Mouse (Mus musculus) intestine, embryonic 15.5 days (tissue): Measurements from ENCODE around the gene Mybph. TPM values are rescaled to one million over a fixed set of nuclear protein-coding genes. Genes with fewer than 3 reads are reported as not detected.
A peak's percentile ranks its signal among the peaks of the same experiment; 100 is the strongest.
"Not testable (repeated sequence)": the region's sequence is repeated elsewhere in the genome, so short reads cannot be mapped to it uniquely, and the experiment has no call there.

Experiments used
- ATAC-seq: fragments of 200-750 bp; cut with Nextera tagmentation; 2 replicates; pipeline ENCODE4 v1.8.0; 2017; ENCODE audit warnings: moderate TSS enrichment, moderate library complexity
- H3K27ac ChIP-seq: fragments of 300-500 bp; sonication (generic); 2 replicates; pipeline ENCODE4 v1.5.1; 2015; ENCODE audit warnings: mild to moderate bottlenecking, inconsistent platforms
- H3K27me3 ChIP-seq: fragments of 300-500 bp; sonication (generic); replicated peaks from 2 replicates; pipeline ENCODE4 v1.6.1; 2015; ENCODE audit warnings: inconsistent platforms
- H3K36me3 ChIP-seq: fragments of 300-500 bp; sonication (generic); 2 replicates; pipeline ENCODE4 v1.6.1; 2015; ENCODE audit warnings: inconsistent platforms
- H3K4me1 ChIP-seq: fragments of 300-500 bp; sonication (generic); replicated peaks from 2 replicates; pipeline ENCODE4 v1.6.1; 2015; ENCODE audit warnings: inconsistent platforms
- H3K4me2 ChIP-seq: fragments of 300-500 bp; sonication (generic); replicated peaks from 2 replicates; pipeline ENCODE4 v1.6.1; 2015; ENCODE audit warnings: mild to moderate bottlenecking, inconsistent platforms
- H3K4me3 ChIP-seq: fragments of 300-500 bp; sonication (generic); replicated peaks from 2 replicates; pipeline ENCODE4 v1.5.1; 2015; ENCODE audit warnings: inconsistent platforms
- H3K9ac ChIP-seq: fragments of 300-500 bp; sonication (generic); 2 replicates; pipeline ENCODE4 v1.6.1; 2015; ENCODE audit warnings: inconsistent platforms
- H3K9me3 ChIP-seq: fragments of 300-500 bp; sonication (generic); 2 replicates; pipeline ENCODE4 v1.6.1; 2016; ENCODE audit warnings: inconsistent platforms
- WGBS: fragments of 180-500 bp; shearing (Covaris S2); methylation state at CpG from one replicate; pipeline ENCODE4 v1.1.7; 2015; 5-methylcytosine and 5-hydroxymethylcytosine counted together
- polyA plus RNA-seq: library from polyadenylated mRNA; unstranded; fragments of >200 nt; fragmentation: Nextera tagmentation; extraction: Ambion mirVana; gene quantifications from 2 replicates; pipeline ENCODE4 v1.2.1, GENCODE M21; 2015

Mybph gene
- polyA plus RNA-seq, 1 experiment from 2014 or later, result 0.52 TPM

DNA sequence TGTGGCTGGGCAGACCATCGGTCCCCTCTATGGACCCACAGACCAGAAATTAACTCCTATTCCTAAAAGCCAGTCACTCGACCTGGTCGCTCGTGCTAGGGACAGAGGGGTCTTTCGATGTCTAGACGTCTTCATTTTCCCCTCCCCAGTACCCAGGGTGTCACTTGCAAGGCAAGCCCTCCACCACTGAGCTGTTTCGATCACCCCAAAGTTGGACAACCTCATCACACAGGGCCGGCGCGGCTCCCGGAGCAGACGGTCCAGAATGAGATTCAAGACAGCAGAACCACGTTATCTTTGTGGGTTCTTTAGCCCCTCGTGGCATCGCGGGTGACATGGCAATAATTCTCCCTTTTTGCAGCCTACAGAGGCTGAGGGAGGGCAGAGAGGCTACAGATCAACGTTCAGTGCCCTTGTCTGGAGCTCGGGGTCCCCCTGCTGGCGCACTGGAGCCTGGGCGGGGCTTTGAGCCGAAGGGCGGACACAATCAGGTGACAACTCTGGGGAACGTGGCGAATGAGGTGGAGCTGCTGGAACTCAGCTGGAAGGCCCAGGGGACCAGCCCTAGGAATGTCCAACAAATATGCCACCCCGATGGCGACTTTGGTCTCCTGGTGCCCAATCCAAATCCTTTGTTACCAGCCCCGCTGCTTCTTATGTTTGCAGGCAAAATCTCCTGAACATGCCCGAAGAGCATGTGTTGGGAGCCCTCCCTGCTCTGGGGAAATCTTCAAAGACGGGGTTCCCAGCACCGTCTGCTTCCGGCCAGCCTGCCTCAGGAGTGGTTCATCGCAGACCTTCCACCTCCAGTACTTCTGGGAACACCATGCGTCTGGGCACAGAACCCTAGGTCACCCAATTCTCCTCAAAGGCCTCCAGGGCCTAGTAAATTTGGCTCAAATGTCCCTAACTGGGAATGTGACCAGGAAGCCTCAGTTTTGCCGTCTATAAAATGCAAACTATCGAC, 51.0 kb downstream of the Mybph start:
- peaks cover 7% of the 10 kb centered on the region for H3K4me1 ChIP-seq
- peak; percentile 91 for ATAC-seq
- H3K4me2 ChIP-seq, result peak overlapping the region; percentile 53
- no peak overlapping the region for H3K27ac ChIP-seq
- 23% methylated on average over 35 of the region's 35 CpGs for WGBS
- H3K4me3 ChIP-seq, result no peak overlapping the region; the same call in 1 of the 2 replicates
- H3K9me3 ChIP-seq, result no peaks in the 10 kb centered on the region
- no peaks in the 10 kb centered on the region for H3K36me3 ChIP-seq
- no peaks in the 10 kb centered on the region for H3K27me3 ChIP-seq
- H3K9ac ChIP-seq, result no peak overlapping the region; the same call in 1 of the 2 replicates

DNA sequence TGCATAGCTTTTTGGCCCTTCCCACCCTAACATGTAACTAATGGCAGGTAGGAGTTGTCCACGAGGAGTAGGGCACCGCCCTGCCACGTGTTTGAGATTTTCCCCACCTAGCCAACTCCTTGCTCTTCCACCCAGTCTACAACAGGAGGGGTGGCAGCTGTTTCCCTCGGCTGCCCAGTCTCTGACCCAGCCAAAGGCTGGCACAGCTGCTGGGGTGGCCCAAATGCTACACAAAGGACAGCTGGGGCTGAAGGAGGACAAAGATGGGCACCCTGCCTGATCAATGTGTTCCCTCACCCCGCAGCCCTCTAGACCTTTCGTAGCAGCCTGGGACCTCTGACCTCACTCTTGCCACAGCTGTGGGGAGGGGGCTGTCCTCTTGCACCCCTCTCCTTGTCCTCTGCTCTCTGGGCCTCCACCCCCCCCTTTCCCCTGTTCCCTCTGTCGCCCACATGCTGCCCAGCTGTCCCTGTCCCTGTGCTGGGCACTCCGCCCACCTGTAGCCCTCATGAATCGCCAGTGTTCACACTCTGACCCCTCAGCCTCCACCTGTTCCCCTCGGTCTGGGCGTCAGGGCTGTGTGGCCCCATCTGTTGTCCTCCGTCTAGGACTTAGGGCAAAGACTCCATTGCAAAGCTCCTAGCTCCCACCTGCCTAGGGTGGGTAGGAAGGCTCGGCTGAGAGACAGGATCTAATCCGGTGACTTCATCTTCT, 51.9 kb downstream of the Mybph start:
- Histone ChIP-seq H3K4me1 (peaks cover 7% of the 10 kb centered on the region), H3K36me3 (no peaks in the 10 kb centered on the region), H3K27me3 (no peaks in the 10 kb centered on the region), H3K27ac (no peak overlapping the region), H3K4me3 (no peak overlapping the region), H3K9me3 (no peaks in the 10 kb centered on the region), H3K4me2 (no peak overlapping the region), H3K9ac (no peak overlapping the region)
- ATAC-seq, result peak; percentile 32; the same call in 1 of the 2 replicates
- WGBS, result 77% methylated on average over 14 of the region's 14 CpGs

GRCm38 (mm10) chr1:134246590-134246989, 53.3 kb downstream of the Mybph start:
- no peak for ATAC-seq
- Histone ChIP-seq H3K9ac (no peak overlapping the region), H3K36me3 (no peaks in the 10 kb centered on the region), H3K27me3 (no peaks in the 10 kb centered on the region), H3K9me3 (no peaks in the 10 kb centered on the region), H3K4me3 (no peak overlapping the region), H3K4me2 (no peak overlapping the region), H3K27ac (no peak overlapping the region), H3K4me1 (peaks cover 7% of the 10 kb centered on the region)
- 57% methylated on average over 4 of the region's 4 CpGs for WGBS

DNA sequence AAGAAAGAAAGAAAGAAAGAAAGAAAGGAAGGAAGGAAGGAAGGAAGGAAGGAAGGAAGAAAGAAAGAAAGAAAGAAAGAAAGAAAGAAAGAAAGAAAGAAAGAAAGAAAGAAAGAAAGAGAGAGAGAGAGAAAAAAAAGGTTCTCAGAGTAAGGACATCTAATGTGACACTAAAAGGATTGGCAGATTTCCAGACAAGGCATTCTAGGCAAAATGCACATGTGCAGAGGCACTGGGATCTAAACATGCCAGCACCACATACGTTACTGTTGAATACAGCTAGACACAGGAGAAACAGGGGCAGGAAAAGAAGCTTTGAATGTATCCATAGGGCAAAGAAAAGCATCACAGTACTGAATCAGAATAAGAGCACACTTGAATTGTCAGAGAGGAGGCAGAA, 56.4 kb downstream of the Mybph start:
- not testable (repeated sequence) for H3K4me2 ChIP-seq, ATAC-seq, H3K9me3 ChIP-seq, H3K27ac ChIP-seq, H3K9ac ChIP-seq, H3K27me3 ChIP-seq, H3K36me3 ChIP-seq, H3K4me1 ChIP-seq, H3K4me3 ChIP-seq
- WGBS, result 79% methylated on average over 1 of the region's 1 CpGs

Other genes with a start within 250 kb of the Mybph start
- 8.5 and 9.2 TPM in 2 replicates for gene Fmod, start 156.2 kb upstream of the Mybph start, polyA plus RNA-seq
- gene Btg2, start 114.3 kb upstream of the Mybph start, polyA plus RNA-seq, result 41.0 and 41.3 TPM in 2 replicates
- gene Chit1, start 82.2 kb upstream of the Mybph start, polyA plus RNA-seq, result not detected in 2 replicates
- 0.44 and 0.58 TPM in 2 replicates for gene Chil1, start 11.3 kb upstream of the Mybph start, polyA plus RNA-seq
- 4.0 and 8.3 TPM in 2 replicates for gene Adora1, start 42.0 kb downstream of the Mybph start, polyA plus RNA-seq
- gene Myog, start 96.5 kb downstream of the Mybph start, polyA plus RNA-seq, result 0.54 and 1.1 TPM in 2 replicates
- gene Ppfia4, start 139.5 kb downstream of the Mybph start, polyA plus RNA-seq, result 3.9 and 4.4 TPM in 2 replicates
- 87.1 and 88.9 TPM in 2 replicates for gene Tmem183a, start 168.5 kb downstream of the Mybph start, polyA plus RNA-seq
- not detected in 2 replicates for gene 4933406M09Rik, start 192.5 kb downstream of the Mybph start, polyA plus RNA-seq
- gene Cyb5r1, start 212.1 kb downstream of the Mybph start, polyA plus RNA-seq, result 35.8 and 37.9 TPM in 2 replicates
- 77.8 and 80.5 TPM in 2 replicates for gene Adipor1, start 221.9 kb downstream of the Mybph start, polyA plus RNA-seq